Mouse (Mus musculus) embryo, embryonic 9.5 days (tissue): ENCODE data around the gene Gm28051.
A peak's percentile ranks its signal among the peaks of the same experiment; 100 is the strongest.

Experiments used
- DNase-seq: peaks from one replicate; pipeline ENCODE4 v3.0.0-alpha.2; 2017; ENCODE audit errors: extremely low spot score

Gm28051 gene

GRCm38 (mm10) chr12:102757689-102758402 lies at the start of gene Gm28051, which contains the start of the genes Gon7 and Ubr7:
Gm28051 (minus strand) TSS chr12:102757765.
Gon7 (minus strand) TSS chr12:102757803.
Ubr7 (plus strand) TSS chr12:102757967.
- peak; percentile 96 for DNase-seq

DNA sequence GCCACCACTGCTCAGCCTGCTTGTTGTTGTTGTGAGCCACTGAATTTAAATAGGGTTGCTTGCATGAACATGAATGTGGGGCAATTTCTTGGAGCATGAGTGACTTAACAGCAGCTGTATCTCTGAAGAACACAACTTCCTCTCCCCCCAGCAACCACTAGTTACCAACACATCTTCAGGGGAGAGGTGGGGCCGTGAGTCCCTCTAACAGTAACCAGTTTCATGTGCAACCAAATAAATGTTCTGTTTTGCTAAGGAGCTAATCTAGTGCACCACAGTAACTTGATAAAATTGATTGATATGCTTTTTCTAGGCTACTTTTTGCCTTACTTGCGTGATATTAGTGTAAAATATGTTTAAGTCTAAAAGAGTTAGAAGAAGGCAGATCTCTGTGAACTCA lies 42.0 kb upstream of the Gm28051 start:
- DNase-seq: no peak

DNA sequence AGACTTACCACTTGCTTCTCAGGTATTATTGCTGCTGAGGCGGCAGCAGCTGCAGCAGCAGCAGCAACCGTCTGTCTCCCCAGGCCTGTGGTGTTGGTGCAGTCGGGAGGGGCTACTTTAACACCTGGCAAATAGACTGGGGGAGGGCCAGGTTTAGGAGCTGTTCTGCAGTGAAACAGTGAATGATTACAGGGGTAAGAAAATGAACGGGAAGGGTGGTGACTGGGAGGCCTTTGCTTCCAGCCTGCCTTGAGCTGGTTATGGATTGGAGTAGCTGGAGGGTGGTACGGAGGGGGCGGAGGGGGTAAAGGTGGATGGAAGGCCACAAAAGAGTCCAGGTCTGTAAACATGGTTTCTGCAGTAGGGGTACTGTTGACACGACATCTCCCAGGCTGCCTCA lies 30.4 kb upstream of the Gm28051 start:
- no peak for DNase-seq

DNA sequence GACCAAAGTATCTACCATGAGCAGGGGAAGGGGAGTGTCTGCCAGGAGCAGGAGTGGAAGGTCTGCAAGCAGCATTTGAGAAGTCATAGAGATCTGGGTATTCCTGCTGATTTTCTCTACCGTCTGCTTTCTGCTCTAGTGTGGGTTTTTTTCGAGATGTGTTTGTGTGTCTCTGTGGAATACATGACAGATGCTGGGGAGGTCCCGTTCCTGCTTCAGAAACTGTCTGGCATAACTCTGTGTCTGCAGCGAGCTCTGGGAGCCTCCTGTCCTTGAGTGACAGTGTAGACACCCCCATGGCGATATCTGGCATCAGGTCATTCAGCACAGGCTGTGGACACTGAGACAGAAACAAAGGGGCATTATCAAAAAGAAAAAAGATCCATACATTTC lies 28.0 kb upstream of the Gm28051 start:
- DNase-seq: no peak

DNA sequence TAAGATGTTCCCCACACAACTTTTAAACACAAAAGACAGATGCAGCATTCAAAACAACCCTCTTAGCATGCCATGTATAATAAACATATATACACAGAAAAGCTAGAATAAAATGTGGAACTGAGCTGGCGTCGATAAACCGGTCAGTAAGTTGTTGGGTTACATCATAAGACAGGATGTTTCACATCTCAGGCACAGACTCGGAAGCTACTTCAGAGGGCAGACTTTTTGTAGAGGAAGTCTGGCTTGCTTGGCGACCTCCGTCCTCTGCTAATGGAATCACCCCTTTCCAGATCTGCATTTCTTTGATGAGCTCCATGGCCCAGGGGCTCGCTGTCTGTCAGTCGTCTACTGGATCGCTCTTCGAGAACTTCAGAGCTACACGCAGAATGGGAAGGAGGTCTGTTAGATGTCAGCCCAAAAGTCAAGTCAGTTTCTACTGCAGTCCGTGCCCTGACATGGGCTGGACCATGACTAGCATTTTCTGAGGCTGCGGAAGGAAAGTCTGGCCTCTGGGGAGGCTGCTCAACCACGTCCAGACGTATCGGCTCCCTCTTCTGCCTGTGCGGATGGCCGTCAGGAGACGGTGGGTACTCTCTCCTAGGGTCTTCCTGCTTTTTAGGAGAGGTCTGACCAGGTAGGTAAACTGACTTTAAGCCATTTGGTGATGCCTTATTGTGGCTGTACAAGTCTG lies 27.5 kb upstream of the Gm28051 start:
- no peak for DNase-seq

- DNase-seq: no peak
Observed at GRCm38 (mm10) chr12:102782841-102783240, 25.3 kb upstream of the Gm28051 start.

GRCm38 (mm10) chr12:102779452-102779851 lies 21.9 kb upstream of the Gm28051 start:
- DNase-seq: no peak

DNA sequence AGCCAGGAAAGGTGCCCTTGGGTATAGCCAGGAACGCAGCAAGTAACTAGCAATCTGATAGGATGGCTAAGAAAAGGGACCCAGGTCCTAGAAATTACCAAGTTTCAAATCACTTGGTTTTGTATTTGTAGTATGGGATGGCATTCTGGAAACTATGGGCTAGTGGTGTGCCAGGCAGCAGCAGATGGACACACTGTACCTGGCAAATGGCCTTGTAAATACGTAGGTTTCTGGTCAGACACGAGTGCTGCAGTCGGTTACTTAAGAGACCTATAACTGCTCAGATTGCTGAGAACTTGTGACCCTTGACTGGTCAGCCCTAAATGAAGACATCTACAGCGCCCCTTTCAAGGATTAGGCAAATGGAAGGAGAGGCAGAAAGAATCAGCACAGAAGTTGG lies 20.6 kb upstream of the Gm28051 start:
- no peak for DNase-seq

GRCm38 (mm10) chr12:102776035-102776434 lies 18.5 kb upstream of the Gm28051 start:
- no peak for DNase-seq

- DNase-seq: no peak
Observed at GRCm38 (mm10) chr12:102772676-102773075, 15.1 kb upstream of the Gm28051 start.

DNA sequence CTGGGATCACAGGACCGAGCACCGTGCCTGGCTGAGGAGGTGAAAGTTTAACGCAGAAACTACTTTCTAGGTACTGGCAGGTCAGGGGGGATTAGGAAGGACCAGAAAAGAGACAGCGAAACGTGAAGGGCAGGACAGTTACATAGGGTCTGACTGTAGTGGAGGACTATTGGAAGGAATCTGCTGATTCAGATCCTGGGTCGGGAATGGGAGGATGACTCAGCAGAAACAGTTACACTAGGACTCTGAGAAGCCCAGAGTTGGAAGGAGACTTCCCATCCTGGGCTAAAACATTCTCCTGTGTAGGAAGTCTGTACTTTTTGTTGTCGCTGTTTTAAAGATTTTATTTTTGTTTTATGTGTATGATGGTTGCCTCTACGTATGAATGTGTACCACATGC lies 14.0 kb upstream of the Gm28051 start:
- DNase-seq: no peak

DNA sequence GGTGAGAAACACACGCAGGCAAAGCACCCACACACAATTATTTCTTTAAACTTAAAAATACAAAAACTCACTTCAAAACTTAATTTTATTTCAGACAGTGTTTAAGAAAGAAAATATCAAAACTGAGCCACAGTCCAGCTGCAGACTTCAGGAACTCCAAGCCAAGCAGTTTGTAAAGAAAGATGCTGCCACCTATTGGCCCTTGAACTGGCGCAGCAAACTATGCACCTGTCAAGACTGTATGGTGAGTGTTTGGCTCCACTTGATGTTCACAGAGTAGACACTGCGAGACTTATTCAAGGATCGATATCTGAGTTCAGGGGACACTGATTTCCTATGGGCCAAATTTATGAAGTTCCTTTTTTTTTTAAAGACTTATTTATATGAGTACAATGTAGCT lies 11.4 kb upstream of the Gm28051 start:
- no peak for DNase-seq

DNA sequence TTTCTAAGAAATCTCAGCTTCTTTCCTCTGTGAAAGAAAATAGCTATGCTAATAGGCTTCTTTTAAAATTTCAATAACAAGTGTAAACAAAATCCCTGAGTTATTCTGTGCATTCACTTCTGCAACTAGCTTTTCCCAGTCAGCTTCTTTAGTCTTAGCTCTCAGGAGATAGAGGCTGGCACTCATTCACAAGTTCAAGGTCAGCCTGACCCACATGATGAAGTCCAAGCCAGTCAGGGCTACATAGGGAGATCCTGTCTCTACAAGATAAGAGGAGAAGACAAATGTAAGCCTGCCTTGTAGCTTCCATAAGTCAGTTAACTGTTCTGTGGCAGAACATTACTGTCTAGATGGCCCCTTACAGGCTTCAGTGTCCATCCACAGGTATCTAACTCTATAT lies 6.1 kb upstream of the Gm28051 start:
- DNase-seq: no peak

- DNase-seq: no peak
Observed at GRCm38 (mm10) chr12:102761668-102762067, 4.1 kb upstream of the Gm28051 start.

- no peak for DNase-seq
Observed at GRCm38 (mm10) chr12:102758936-102759335, 1.4 kb upstream of the Gm28051 start.

GRCm38 (mm10) chr12:102758403-102758756 lies 815 bp upstream of the Gm28051 start, which contains the start of gene Gm20604:
Gm20604 (minus strand) TSS chr12:102758672.
- no peak for DNase-seq

DNA sequence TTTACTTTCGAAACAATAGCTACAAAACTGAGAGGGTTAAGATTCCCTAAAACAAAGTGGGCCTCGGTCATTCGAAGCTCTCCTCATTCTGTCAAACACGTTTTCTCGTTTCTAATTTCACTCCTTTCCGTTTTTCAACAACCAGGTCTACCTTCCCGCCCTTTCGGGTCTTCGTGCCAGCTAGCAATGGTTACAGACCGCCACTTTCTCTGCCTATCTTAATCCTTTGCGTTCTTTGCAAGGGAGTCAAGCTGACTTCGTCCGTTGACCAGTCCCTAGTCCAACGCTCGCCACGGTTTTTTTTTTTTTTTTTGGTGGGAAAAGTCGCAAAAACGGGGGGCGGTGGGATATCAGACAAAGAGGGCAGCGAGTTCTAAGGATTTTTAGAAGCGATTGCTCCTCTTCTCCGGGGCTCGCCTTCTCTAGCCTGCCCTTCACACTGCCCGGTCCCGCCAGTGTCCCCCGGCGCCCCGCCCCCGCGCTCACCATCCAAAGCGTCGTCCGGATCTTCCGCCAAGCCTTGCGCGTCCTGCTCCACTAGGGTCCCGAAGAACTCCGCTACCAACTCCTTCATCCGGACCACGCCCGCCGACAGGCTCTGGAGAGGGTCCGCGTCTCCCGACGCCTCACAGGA lies 393 bp downstream of the Gm28051 start:
- DNase-seq: no peak

GRCm38 (mm10) chr12:102756304-102756703 lies 1.3 kb downstream of the Gm28051 start:
- DNase-seq: peak; percentile 25

- DNase-seq: no peak
Observed at GRCm38 (mm10) chr12:102748256-102748655, 9.3 kb downstream of the Gm28051 start.

DNA sequence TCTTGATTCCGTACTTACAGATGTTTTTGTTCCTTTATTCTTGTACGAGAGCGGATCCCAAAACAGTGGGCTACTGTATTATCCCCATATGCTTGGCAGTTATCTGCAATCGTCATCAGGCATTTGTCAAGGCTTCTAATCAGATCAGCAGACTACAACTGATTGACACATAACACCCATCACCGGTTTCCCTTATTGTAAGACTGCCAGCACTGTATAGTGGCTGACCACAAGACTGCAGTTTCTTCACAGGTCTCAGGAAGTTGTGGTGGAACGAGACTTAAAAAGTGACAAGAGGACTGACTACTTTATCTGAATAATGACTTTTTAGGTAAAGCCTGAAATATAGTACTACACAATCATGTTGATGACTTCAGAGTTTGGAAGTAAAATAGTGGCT lies 12.7 kb downstream of the Gm28051 start:
- DNase-seq: no peak

GRCm38 (mm10) chr12:102743589-102744574 lies 13.7 kb downstream of the Gm28051 start, which contains the start of the genes Moap1 and Tmem251:
Moap1 (minus strand) TSS chr12:102743661.
Tmem251 (plus strand) TSS chr12:102743762.
- DNase-seq: peak; percentile 91
